Mouse (Mus musculus) mesoderm, embryonic 11.5 days (tissue): ENCODE data around the gene Sema4b.

ENCODE experiments used
- DNase-seq: peaks from one replicate; pipeline ENCODE4 v3.0.0-alpha.2; 2012; ENCODE audit warnings: low read depth, low spot score

The Sema4b gene

GRCm38 (mm10) chr7:80177438-80177837, 9.2 kb upstream of the Sema4b start:
- no peak for DNase-seq

- no peak for DNase-seq
These were observed 8.5 kb upstream of the Sema4b start for GRCm38 (mm10) chr7:80178037-80178729.

GRCm38 (mm10) chr7:80179327-80179726, 7.3 kb upstream of the Sema4b start:
- no peak for DNase-seq

GRCm38 (mm10) chr7:80179790-80180189, 6.9 kb upstream of the Sema4b start:
- DNase-seq = no peak

- DNase-seq = no peak
These were observed 6.4 kb upstream of the Sema4b start for GRCm38 (mm10) chr7:80180202-80180601.

GRCm38 (mm10) chr7:80181078-80181477, 5.6 kb upstream of the Sema4b start:
- DNase-seq = no peak

- DNase-seq = no peak
These were observed 4.5 kb upstream of the Sema4b start for GRCm38 (mm10) chr7:80182139-80182538.

GRCm38 (mm10) chr7:80183466-80183865, 3.2 kb upstream of the Sema4b start:
- DNase-seq = no peak

GRCm38 (mm10) chr7:80183969-80184368, 2.7 kb upstream of the Sema4b start:
- DNase-seq = no peak

- DNase-seq = no peak
These were observed 2.1 kb upstream of the Sema4b start for GRCm38 (mm10) chr7:80184551-80184950.

- no peak for DNase-seq
These were observed 1.7 kb upstream of the Sema4b start for GRCm38 (mm10) chr7:80184968-80185367.

- no peak for DNase-seq
These were observed 620 bp upstream of the Sema4b start for GRCm38 (mm10) chr7:80186021-80186420.

GRCm38 (mm10) chr7:80187501-80187900, 860 bp downstream of the Sema4b start:
- DNase-seq = no peak

GRCm38 (mm10) chr7:80188579-80189125, 2.0 kb downstream of the Sema4b start:
- DNase-seq = no peak

GRCm38 (mm10) chr7:80189147-80189933, 2.7 kb downstream of the Sema4b start:
- DNase-seq = no peak

GRCm38 (mm10) chr7:80191455-80191854, 4.8 kb downstream of the Sema4b start:
- no peak for DNase-seq

- DNase-seq = peak; percentile 82
These were observed 5.8 kb downstream of the Sema4b start for GRCm38 (mm10) chr7:80192226-80193061.

- no peak for DNase-seq
These were observed 7.5 kb downstream of the Sema4b start for GRCm38 (mm10) chr7:80193941-80194739.

GRCm38 (mm10) chr7:80195146-80195545, 8.5 kb downstream of the Sema4b start:
- DNase-seq = no peak

GRCm38 (mm10) chr7:80195576-80196263, 9.1 kb downstream of the Sema4b start:
- DNase-seq = no peak
